Mouse (Mus musculus) stomach, embryonic 15.5 days (tissue): ENCODE results near the gene Rxfp2. TPM values are rescaled to one million over a fixed set of nuclear protein-coding genes. Genes with fewer than 3 reads are reported as not detected.

Experiments
- ATAC-seq: fragments of 200-750 bp; cut with Nextera tagmentation; 2 replicates; pipeline ENCODE4 v1.8.0; 2017; ENCODE audit warnings: low read depth, moderate number of reproducible peaks, moderate TSS enrichment; ENCODE audit not compliant: insufficient read depth, low FRiP score
- H3K27ac ChIP-seq: fragments of 300-500 bp; sonication (generic); 2 replicates; pipeline ENCODE4 v1.5.1; 2015; ENCODE audit warnings: mild to moderate bottlenecking, inconsistent platforms
- H3K27me3 ChIP-seq: fragments of 300-500 bp; sonication (generic); replicated peaks from 2 replicates; pipeline ENCODE4 v1.6.1; 2015; ENCODE audit warnings: inconsistent platforms
- H3K36me3 ChIP-seq: fragments of 300-500 bp; sonication (generic); 2 replicates; pipeline ENCODE4 v1.6.1; 2015; ENCODE audit warnings: inconsistent platforms
- H3K4me1 ChIP-seq: fragments of 300-500 bp; sonication (generic); 2 replicates; pipeline ENCODE4 v1.6.1; 2015; ENCODE audit warnings: inconsistent platforms
- H3K4me2 ChIP-seq: fragments of 300-500 bp; sonication (generic); 2 replicates; pipeline ENCODE4 v1.6.1; 2015; ENCODE audit warnings: mild to moderate bottlenecking, inconsistent platforms
- H3K4me3 ChIP-seq: fragments of 300-500 bp; sonication (generic); replicated peaks from 2 replicates; pipeline ENCODE4 v1.5.1; 2015; ENCODE audit warnings: inconsistent platforms
- H3K9ac ChIP-seq: fragments of 300-500 bp; sonication (generic); 2 replicates; pipeline ENCODE4 v1.6.1; 2015; ENCODE audit warnings: inconsistent platforms
- H3K9me3 ChIP-seq: fragments of 300-500 bp; sonication (generic); 2 replicates; pipeline ENCODE4 v1.6.1; 2016; ENCODE audit warnings: inconsistent platforms
- WGBS: fragments of 180-500 bp; shearing (Covaris S2); methylation state at CpG from one replicate; pipeline ENCODE4 v1.1.7; 2015; 5-methylcytosine and 5-hydroxymethylcytosine counted together
- polyA plus RNA-seq: library from polyadenylated mRNA; unstranded; fragments of >200 nt; fragmentation: Nextera tagmentation; extraction: Ambion mirVana; gene quantifications from 2 replicates; pipeline ENCODE4 v1.2.1, GENCODE M21; 2015

Gene Rxfp2
- polyA plus RNA-seq, 1 experiment from 2014 or later = 0.12 TPM

GRCm38 (mm10) chr5:150116216-150116905, 97.9 kb downstream of the Rxfp2 start:
- WGBS = 56% methylated on average over 9 of the region's 9 CpGs
- H3K4me1 ChIP-seq = 0 out of 2 replicates have a peak, but pooled peaks cover 5% of the 10 kb centered on the region
- H3K9ac ChIP-seq = no peak overlapping the region
- H3K4me2 ChIP-seq = no peak overlapping the region
- H3K27ac ChIP-seq = no peak overlapping the region
- H3K9me3 ChIP-seq = no peaks in the 10 kb centered on the region
- no peak for ATAC-seq
- no peaks in the 10 kb centered on the region for H3K36me3 ChIP-seq
- H3K27me3 ChIP-seq = no peaks in the 10 kb centered on the region
- no peak overlapping the region for H3K4me3 ChIP-seq

GRCm38 (mm10) chr5:150116906-150117216, 98.4 kb downstream of the Rxfp2 start:
- H3K4me3 ChIP-seq = no peak overlapping the region
- H3K27me3 ChIP-seq = no peaks in the 10 kb centered on the region
- H3K9ac ChIP-seq = no peak overlapping the region
- no peaks in the 10 kb centered on the region for H3K9me3 ChIP-seq
- H3K27ac ChIP-seq = no peak overlapping the region
- no peaks in the 10 kb centered on the region for H3K36me3 ChIP-seq
- 0 out of 2 replicates have a peak, but pooled peaks cover 5% of the 10 kb centered on the region for H3K4me1 ChIP-seq
- no peak overlapping the region for H3K4me2 ChIP-seq
- WGBS = 86% methylated on average over 6 of the region's 6 CpGs
- ATAC-seq = no peak

- no peak overlapping the region for H3K27ac ChIP-seq
- 0 out of 2 replicates have a peak, but pooled peaks cover 5% of the 10 kb centered on the region for H3K4me1 ChIP-seq
- peak overlapping the region; percentile 66 for H3K4me3 ChIP-seq
- H3K27me3 ChIP-seq = no peaks in the 10 kb centered on the region
- H3K4me2 ChIP-seq = peak overlapping the region; percentile 68
- no peak overlapping the region for H3K9ac ChIP-seq
- 18% methylated on average over 8 of the region's 8 CpGs for WGBS
- no peak for ATAC-seq
- no peaks in the 10 kb centered on the region for H3K9me3 ChIP-seq
- H3K36me3 ChIP-seq = no peaks in the 10 kb centered on the region
These were observed 99.6 kb downstream of the Rxfp2 start for GRCm38 (mm10) chr5:150118124-150118454.

- 0 out of 2 replicates have a peak, but pooled peaks cover 5% of the 10 kb centered on the region for H3K4me1 ChIP-seq
- H3K27me3 ChIP-seq = no peaks in the 10 kb centered on the region
- H3K9ac ChIP-seq = no peak within 1 kb of the TSS
- no peaks in the 10 kb centered on the region for H3K9me3 ChIP-seq
- peak within 1 kb of the TSS; percentile 55; the same call in 1 of the 2 replicates for H3K27ac ChIP-seq
- ATAC-seq = peak; percentile 99
- under 1% methylated on average over 68 of the region's 68 CpGs for WGBS
- H3K4me2 ChIP-seq = peak within 1 kb of the TSS; percentile 68
- no peaks in the 10 kb centered on the region for H3K36me3 ChIP-seq
- H3K4me3 ChIP-seq = peak within 1 kb of the TSS; percentile 66
These were observed 100.2 kb downstream of the Rxfp2 start, which contains the start of gene Fry for GRCm38 (mm10) chr5:150118455-150119241. TSS of gene Fry (plus strand) at chr5:150118645.

GRCm38 (mm10) chr5:150120676-150121075, 102.2 kb downstream of the Rxfp2 start:
- no peak overlapping the region for H3K4me2 ChIP-seq
- no peak overlapping the region for H3K4me3 ChIP-seq
- no peaks in the 10 kb centered on the region for H3K27me3 ChIP-seq
- H3K36me3 ChIP-seq = no peaks in the 10 kb centered on the region
- H3K9ac ChIP-seq = no peak overlapping the region
- H3K4me1 ChIP-seq = 0 out of 2 replicates have a peak, but pooled peaks cover 5% of the 10 kb centered on the region
- H3K27ac ChIP-seq = no peak overlapping the region
- WGBS = 89% methylated on average over 8 of the region's 8 CpGs
- no peak for ATAC-seq
- H3K9me3 ChIP-seq = no peaks in the 10 kb centered on the region

GRCm38 (mm10) chr5:150122095-150122494, 103.6 kb downstream of the Rxfp2 start:
- Histone ChIP-seq H3K27ac (no peak overlapping the region), H3K4me1 (0 out of 2 replicates have a peak, but pooled peaks cover 5% of the 10 kb centered on the region), H3K9me3 (no peaks in the 10 kb centered on the region), H3K9ac (no peak overlapping the region), H3K4me2 (no peak overlapping the region), H3K36me3 (no peaks in the 10 kb centered on the region), H3K4me3 (no peak overlapping the region), H3K27me3 (no peaks in the 10 kb centered on the region)
- WGBS = 84% methylated on average over 4 of the region's 4 CpGs
- ATAC-seq = no peak

- Histone ChIP-seq H3K27me3 (no peaks in the 10 kb centered on the region), H3K4me3 (no peak overlapping the region), H3K9me3 (no peaks in the 10 kb centered on the region), H3K4me1 (0 out of 2 replicates have a peak, but pooled peaks cover 5% of the 10 kb centered on the region), H3K9ac (no peak overlapping the region), H3K36me3 (no peaks in the 10 kb centered on the region), H3K27ac (no peak overlapping the region), H3K4me2 (no peak overlapping the region)
- no peak for ATAC-seq
- 85% methylated on average over 2 of the region's 2 CpGs for WGBS
These were observed 104.1 kb downstream of the Rxfp2 start for GRCm38 (mm10) chr5:150122571-150122970.

GRCm38 (mm10) chr5:150125920-150126319, 107.4 kb downstream of the Rxfp2 start:
- 69% methylated on average over 9 of the region's 9 CpGs for WGBS
- Histone ChIP-seq H3K4me3 (no peak overlapping the region), H3K27me3 (no peaks in the 10 kb centered on the region), H3K27ac (no peak overlapping the region), H3K4me2 (no peak overlapping the region), H3K36me3 (no peaks in the 10 kb centered on the region), H3K9ac (no peak overlapping the region), H3K9me3 (no peaks in the 10 kb centered on the region), H3K4me1 (no peaks in the 10 kb centered on the region)
- no peak for ATAC-seq

GRCm38 (mm10) chr5:150128432-150128831, 110.0 kb downstream of the Rxfp2 start:
- WGBS = 81% methylated on average over 8 of the region's 8 CpGs
- Histone ChIP-seq H3K9me3 (no peaks in the 10 kb centered on the region), H3K9ac (no peak overlapping the region), H3K27ac (no peak overlapping the region), H3K4me1 (no peaks in the 10 kb centered on the region), H3K36me3 (no peaks in the 10 kb centered on the region), H3K4me3 (no peak overlapping the region), H3K4me2 (no peak overlapping the region), H3K27me3 (no peaks in the 10 kb centered on the region)
- no peak for ATAC-seq

GRCm38 (mm10) chr5:150130144-150130543, 111.7 kb downstream of the Rxfp2 start:
- no peak overlapping the region for H3K4me2 ChIP-seq
- no peaks in the 10 kb centered on the region for H3K4me1 ChIP-seq
- no peaks in the 10 kb centered on the region for H3K9me3 ChIP-seq
- no peak overlapping the region for H3K4me3 ChIP-seq
- no peaks in the 10 kb centered on the region for H3K27me3 ChIP-seq
- H3K36me3 ChIP-seq = no peaks in the 10 kb centered on the region
- no peak for ATAC-seq
- 79% methylated on average over 7 of the region's 7 CpGs for WGBS
- no peak overlapping the region for H3K27ac ChIP-seq
- no peak overlapping the region for H3K9ac ChIP-seq

GRCm38 (mm10) chr5:150131166-150131565, 112.7 kb downstream of the Rxfp2 start:
- Histone ChIP-seq H3K4me2 (no peak overlapping the region), H3K9ac (no peak overlapping the region), H3K4me1 (no peaks in the 10 kb centered on the region), H3K27me3 (no peaks in the 10 kb centered on the region), H3K9me3 (no peaks in the 10 kb centered on the region), H3K27ac (no peak overlapping the region), H3K36me3 (no peaks in the 10 kb centered on the region), H3K4me3 (no peak overlapping the region)
- no peak for ATAC-seq
- WGBS = 64% methylated on average over 7 of the region's 7 CpGs
